Mouse (Mus musculus) bone marrow, adult 2 months (tissue): Measurements from ENCODE around the gene Fbxl17.

Experiments
- CTCF ChIP-seq: fragments of 200-500 bp; IDR thresholded peaks from 2 replicates; pipeline ENCODE4 v1.5.1; 2011; ENCODE audit warnings: low read length, control low read depth; ENCODE audit not compliant: control insufficient read depth, insufficient read depth
- POLR2A ChIP-seq: fragments of 200-500 bp; IDR thresholded peaks from 2 replicates; pipeline ENCODE4 v1.6.1; 2011; ENCODE audit warnings: low read depth, mild to moderate bottlenecking, control low read depth, low read length, borderline replicate concordance; ENCODE audit not compliant: control insufficient read depth

- TF ChIP-seq CTCF (no peak), POLR2A (no peak)
These were observed 157.4 kb downstream of the Fbxl17 start for GRCm38 (mm10) chr17:63342440-63342839.
